Mouse (Mus musculus) stomach, postnatal 0 days (tissue): ENCODE measurements at regions not wholly inside any gene's neighbourhood (a gene's known extent, or its start where the extent isn't known, plus 50 kb on each side); places are given as distances from the start of the nearest gene placed in this dataset.

Source experiments
- ATAC-seq: fragments of 200-750 bp; cut with Nextera tagmentation; 2 replicates; pipeline ENCODE4 v1.8.0; 2017; ENCODE audit not compliant: low FRiP score, low TSS enrichment
- DNase-seq: peaks from one replicate; pipeline ENCODE4 v3.0.0-alpha.2; 2016; ENCODE audit warnings: low spot score
- H3K27ac ChIP-seq: fragments of 300-500 bp; sonication (generic); replicated peaks from 2 replicates; pipeline ENCODE4 v1.5.1; 2014; ENCODE audit warnings: mild to moderate bottlenecking, control low read depth
- H3K27me3 ChIP-seq: fragments of 300-500 bp; sonication (generic); 2 replicates; pipeline ENCODE4 v1.6.1; 2014; ENCODE audit warnings: low read length; ENCODE audit not compliant: control insufficient read depth, insufficient read depth
- H3K36me3 ChIP-seq: fragments of 300-500 bp; sonication (generic); 2 replicates; pipeline ENCODE4 v1.6.1; 2014; ENCODE audit warnings: low read length, mixed read lengths; ENCODE audit not compliant: control insufficient read depth, insufficient read depth
- H3K4me1 ChIP-seq: fragments of 300-500 bp; sonication (generic); replicated peaks from 2 replicates; pipeline ENCODE4 v1.6.1; 2014; ENCODE audit warnings: antibody characterized with exemption; ENCODE audit not compliant: control insufficient read depth, insufficient read depth
- H3K4me2 ChIP-seq: fragments of 300-500 bp; sonication (generic); replicated peaks from 2 replicates; pipeline ENCODE4 v1.6.1; 2014; ENCODE audit warnings: low read depth, mild to moderate bottlenecking, control low read depth, moderate library complexity
- H3K4me3 ChIP-seq: fragments of 300-500 bp; sonication (generic); 2 replicates; pipeline ENCODE4 v1.5.1; 2014; ENCODE audit warnings: low read depth, low read length, control low read depth
- H3K9ac ChIP-seq: fragments of 300-500 bp; sonication (generic); 2 replicates; pipeline ENCODE4 v1.6.1; 2014; ENCODE audit warnings: mild to moderate bottlenecking, low read length, control low read depth, mixed read lengths
- H3K9me3 ChIP-seq: fragments of 300-500 bp; sonication (generic); 2 replicates; pipeline ENCODE4 v1.6.1; 2016; ENCODE audit warnings: low read length; ENCODE audit not compliant: control insufficient read depth
- CTCF ChIP-seq: IDR thresholded peaks from 2 replicates; pipeline ENCODE4 v1.5.1; 2016; ENCODE audit warnings: antibody characterized with exemption, low read depth, mild to moderate bottlenecking, moderate library complexity
- EP300 ChIP-seq: optimal IDR thresholded peaks from 2 replicates; pipeline ENCODE3; 2016; ENCODE audit warnings: antibody characterized with exemption
- WGBS: fragments of 180-500 bp; shearing (Covaris S2); extraction: QIAGEN DNeasy Blood & Tissue Kit; methylation state at CpG from one replicate; pipeline ENCODE4 v1.1.7; 2014; 5-methylcytosine and 5-hydroxymethylcytosine counted together

DNA sequence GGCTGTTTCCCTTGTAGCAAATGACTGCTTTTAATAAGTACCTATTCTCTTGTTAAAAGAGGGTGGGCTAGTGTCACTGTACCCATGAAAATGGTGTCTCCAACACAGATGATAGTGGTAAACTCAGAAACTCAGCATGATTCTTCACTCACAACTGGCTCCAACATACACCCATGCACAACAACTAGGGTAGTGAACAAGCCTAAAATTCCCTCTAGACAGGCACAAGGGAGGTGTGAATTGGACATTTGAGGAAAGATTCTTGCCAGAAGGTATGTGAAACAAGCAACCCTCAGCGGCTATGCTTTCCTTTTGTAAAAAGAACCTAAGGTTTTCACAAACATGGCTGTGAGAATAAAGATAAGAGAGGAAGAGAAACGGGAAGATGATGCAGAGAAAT, 579.0 kb upstream of the Fam92a start:
- 80% methylated on average over 2 of the region's 2 CpGs for WGBS
- no peak for DNase-seq
- H3K27me3 ChIP-seq = no peaks in the 10 kb centered on the region
- H3K4me1 ChIP-seq = no peaks in the 10 kb centered on the region
- H3K4me3 ChIP-seq = no peak overlapping the region
- ATAC-seq = no peak
- H3K9ac ChIP-seq = no peak overlapping the region
- no peaks in the 10 kb centered on the region for H3K9me3 ChIP-seq
- no peaks in the 10 kb centered on the region for H3K36me3 ChIP-seq
- H3K4me2 ChIP-seq = no peak overlapping the region
- H3K27ac ChIP-seq = no peak overlapping the region
- TF ChIP-seq CTCF (no peak), EP300 (no peak)

- Histone ChIP-seq H3K27ac (no peak overlapping the region), H3K9ac (no peak overlapping the region), H3K36me3 (no peaks in the 10 kb centered on the region), H3K27me3 (no peaks in the 10 kb centered on the region), H3K4me1 (no peaks in the 10 kb centered on the region), H3K4me2 (no peak overlapping the region), H3K9me3 (no peaks in the 10 kb centered on the region), H3K4me3 (no peak overlapping the region)
- DNase-seq = no peak
- WGBS = 93% methylated on average over 1 of the region's 1 CpGs
- ATAC-seq = no peak
- TF ChIP-seq CTCF (0 out of 2 replicates have a peak, but pooled peaks have one; percentile 6), EP300 (no peak)
Measured at GRCm38 (mm10) chr4:12749874-12750273, 578.1 kb upstream of the Fam92a start.

GRCm38 (mm10) chr4:12743714-12744327, 572.0 kb upstream of the Fam92a start:
- Histone ChIP-seq H3K4me3 (no peak overlapping the region), H3K4me2 (no peak overlapping the region), H3K9me3 (no peaks in the 10 kb centered on the region), H3K36me3 (no peaks in the 10 kb centered on the region), H3K4me1 (no peaks in the 10 kb centered on the region), H3K27me3 (no peaks in the 10 kb centered on the region), H3K9ac (no peak overlapping the region), H3K27ac (no peak overlapping the region)
- TF ChIP-seq EP300 (no peak), CTCF (no peak)
- DNase-seq (no peak), ATAC-seq (no peak)
- WGBS = 61% methylated on average over 5 of the region's 5 CpGs

- no peak overlapping the region for H3K9ac ChIP-seq
- WGBS = 62% methylated on average over 3 of the region's 3 CpGs
- DNase-seq = no peak
Measured at GRCm38 (mm10) chr4:12736411-12736810, 564.6 kb upstream of the Fam92a start.

GRCm38 (mm10) chr4:12700189-12700588, 528.4 kb upstream of the Fam92a start:
- DNase-seq = no peak

More at GRCm38 (mm10) chr4:12736411-12736810, 564.6 kb upstream of the Fam92a start:
- no peak overlapping the region for H3K27ac ChIP-seq
- TF ChIP-seq CTCF (no peak), EP300 (no peak)
- H3K9me3 ChIP-seq = no peaks in the 10 kb centered on the region
- H3K27me3 ChIP-seq = no peaks in the 10 kb centered on the region
- H3K4me2 ChIP-seq = no peak overlapping the region
- H3K36me3 ChIP-seq = no peaks in the 10 kb centered on the region
- no peak overlapping the region for H3K4me3 ChIP-seq
- H3K4me1 ChIP-seq = no peaks in the 10 kb centered on the region
- ATAC-seq = no peak

DNA sequence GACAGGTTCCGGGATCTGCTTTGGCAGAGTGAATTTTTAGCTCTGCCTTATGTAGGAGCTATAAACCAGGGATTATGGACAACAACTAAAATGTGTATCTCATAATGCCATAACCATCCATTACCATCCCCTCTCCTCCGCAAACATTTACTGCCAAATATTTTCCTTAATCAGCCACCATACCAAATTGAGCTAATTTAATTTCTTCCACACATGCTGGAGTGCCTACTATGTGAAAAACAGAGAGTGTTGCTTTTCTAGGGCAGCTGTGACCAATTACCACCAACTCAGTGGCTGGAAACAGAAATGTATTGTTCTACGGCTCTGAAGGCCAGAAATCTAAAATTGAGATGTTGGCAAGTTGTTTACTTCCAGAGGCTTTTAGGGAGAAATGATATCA, 506.0 kb upstream of the Fam92a start:
- Histone ChIP-seq H3K9me3 (no peaks in the 10 kb centered on the region), H3K4me1 (no peaks in the 10 kb centered on the region), H3K27me3 (no peaks in the 10 kb centered on the region), H3K4me3 (no peak overlapping the region), H3K4me2 (no peak overlapping the region), H3K9ac (no peak overlapping the region), H3K27ac (no peak overlapping the region), H3K36me3 (no peaks in the 10 kb centered on the region)
- WGBS = 82% methylated on average over 3 of the region's 3 CpGs
- no peak for DNase-seq
- ATAC-seq = no peak
- no peak for TF ChIP-seq CTCF
- no peak for TF ChIP-seq EP300

More at GRCm38 (mm10) chr4:12700189-12700588, 528.4 kb upstream of the Fam92a start:
- Histone ChIP-seq H3K27ac (no peak overlapping the region), H3K9ac (no peak overlapping the region), H3K4me2 (no peak overlapping the region), H3K36me3 (no peaks in the 10 kb centered on the region), H3K9me3 (no peaks in the 10 kb centered on the region), H3K27me3 (no peaks in the 10 kb centered on the region), H3K4me1 (no peaks in the 10 kb centered on the region), H3K4me3 (no peak overlapping the region)
- 60% methylated on average over 1 of the region's 1 CpGs for WGBS
- no peak for TF ChIP-seq EP300
- no peak for TF ChIP-seq CTCF
- no peak for ATAC-seq
